ENCODE assay signal across 16 mouse cellular contexts in the genomic region with DNA sequence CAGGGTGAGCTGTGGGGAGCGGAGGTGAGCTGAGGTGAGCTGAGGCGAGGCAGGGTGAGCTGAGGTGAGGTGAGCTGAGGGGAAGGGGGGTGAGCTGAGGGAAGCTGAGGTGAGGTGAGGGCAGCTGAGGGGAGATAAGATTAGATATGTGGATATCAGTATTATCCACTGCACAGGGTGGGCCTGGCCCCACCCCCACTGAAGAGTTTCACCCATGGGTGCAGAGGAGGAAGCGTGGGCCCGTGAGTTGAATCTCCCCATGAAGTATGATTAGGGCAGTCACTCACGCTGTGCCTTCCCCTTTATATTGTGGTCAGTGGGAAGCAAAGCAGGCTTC.
"Had no signal": no experiment of that assay in that cellular context is flagged by ENCODE, and none has a peak within 500 bp of the region (broad histone marks: within the 10 kb centered on the region; RNA-seq: fewer than 3 reads in every experiment).

No protein-coding gene starts in this region.

- H3K27me3 ChIP-seq: liver, embryonic 13.5 days; midbrain, embryonic 12.5 days; midbrain, embryonic 15.5 days; neural tube, embryonic 13.5 days had no signal

- DNase-seq: kidney, adult 2 months; kidney, postnatal 10 days; kidney, postnatal 36 days; layer of hippocampus, postnatal 36 days; liver, embryonic 13.5 days; lung, adult 2 months; lung, postnatal 14 days; right cerebral cortex, postnatal 4 days; thymus, adult 18-20 months; thymus, postnatal 36 days had no signal

- H3K9me3 ChIP-seq: liver, embryonic 13.5 days; midbrain, embryonic 12.5 days; midbrain, embryonic 15.5 days; neural tube, embryonic 13.5 days had no signal

- H3K36me3 ChIP-seq: liver, embryonic 13.5 days; midbrain, embryonic 12.5 days; midbrain, embryonic 15.5 days; neural tube, embryonic 13.5 days had no signal

- H3K4me3 ChIP-seq: left cerebral cortex, adult 2 months; liver, embryonic 13.5 days; midbrain, embryonic 12.5 days; midbrain, embryonic 15.5 days; myocyte; neural tube, embryonic 13.5 days had no signal

- H3K4me1 ChIP-seq: liver, embryonic 13.5 days; midbrain, embryonic 12.5 days; midbrain, embryonic 15.5 days; neural tube, embryonic 13.5 days had no signal

- ATAC-seq: midbrain, embryonic 15.5 days had no signal

- H3K27ac ChIP-seq: left cerebral cortex, adult 2 months; liver, embryonic 13.5 days; macrophage; midbrain, embryonic 12.5 days; midbrain, embryonic 15.5 days; neural tube, embryonic 13.5 days had no signal
